Mouse (Mus musculus) erythroblast, embryonic 14.5 days (primary cell): ENCODE data around the gene Dnpep. TPM values are rescaled to one million over a fixed set of nuclear protein-coding genes. Genes with fewer than 3 reads are reported as not detected.

Source experiments
- H3K27me3 ChIP-seq: 2 replicates; pipeline ENCODE4 v1.6.1; 2012; ENCODE audit warnings: inconsistent platforms; ENCODE audit not compliant: control insufficient read depth
- H3K36me3 ChIP-seq: 2 replicates; pipeline ENCODE4 v1.6.1; 2012; ENCODE audit warnings: mild to moderate bottlenecking, inconsistent platforms; ENCODE audit not compliant: control insufficient read depth
- H3K4me1 ChIP-seq: 2 replicates; pipeline ENCODE4 v1.6.1; 2012; ENCODE audit warnings: inconsistent platforms; ENCODE audit not compliant: control insufficient read depth
- H3K4me3 ChIP-seq: replicated peaks from 2 replicates; pipeline ENCODE3; 2012; ENCODE audit warnings: moderate library complexity, mild to moderate bottlenecking, inconsistent platforms
- H3K9me3 ChIP-seq: 2 replicates; pipeline ENCODE4 v1.6.1; 2012; ENCODE audit warnings: low read length, inconsistent platforms, mixed read lengths; ENCODE audit not compliant: control insufficient read depth
- GATA1 ChIP-seq: IDR thresholded peaks from 2 replicates; pipeline ENCODE4 v1.6.1; 2012; ENCODE audit warnings: low read length, inconsistent platforms, mixed read lengths
- TAL1 ChIP-seq: IDR thresholded peaks from 3 replicates; pipeline ENCODE4 v1.6.1; 2012; ENCODE audit warnings: low read length, inconsistent platforms, mixed read lengths
- polyA plus RNA-seq: library from polyadenylated mRNA; stranded (reverse); fragments of >175 nt; gene quantifications from 2 replicates; pipeline ENCODE4 v1.2.3, GENCODE M21; 2012

Dnpep gene
- polyA plus RNA-seq, 1 experiment, result 3.7 TPM

DNA sequence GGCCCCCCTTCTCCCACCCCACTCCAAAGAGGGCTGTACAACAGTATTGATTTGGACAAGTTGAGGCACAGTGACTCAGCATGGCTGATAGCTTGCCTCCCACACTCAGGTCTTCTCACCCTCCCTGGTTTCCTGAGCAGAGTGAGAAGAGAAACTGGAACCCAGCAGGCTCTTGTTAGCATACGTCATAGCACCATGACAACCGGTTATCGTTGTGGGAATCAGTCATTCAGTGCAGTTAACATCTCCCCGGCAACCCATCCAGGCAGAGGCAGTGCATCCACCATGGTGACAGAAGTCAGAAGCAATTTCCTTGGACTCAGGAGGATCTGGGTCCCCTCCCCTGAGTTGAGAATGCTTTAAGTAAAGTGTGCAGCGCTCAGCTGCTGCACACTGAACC, 34.8 kb downstream of the Dnpep start:
- no peak for TF ChIP-seq GATA1
- no peak for TF ChIP-seq TAL1
- Histone ChIP-seq H3K4me3 (no peak overlapping the region), H3K27me3 (peaks cover 7% of the 10 kb centered on the region), H3K9me3 (peaks cover 6% of the 10 kb centered on the region; the same call in 1 of the 2 replicates), H3K36me3 (no peaks in the 10 kb centered on the region), H3K4me1 (no peaks in the 10 kb centered on the region)

DNA sequence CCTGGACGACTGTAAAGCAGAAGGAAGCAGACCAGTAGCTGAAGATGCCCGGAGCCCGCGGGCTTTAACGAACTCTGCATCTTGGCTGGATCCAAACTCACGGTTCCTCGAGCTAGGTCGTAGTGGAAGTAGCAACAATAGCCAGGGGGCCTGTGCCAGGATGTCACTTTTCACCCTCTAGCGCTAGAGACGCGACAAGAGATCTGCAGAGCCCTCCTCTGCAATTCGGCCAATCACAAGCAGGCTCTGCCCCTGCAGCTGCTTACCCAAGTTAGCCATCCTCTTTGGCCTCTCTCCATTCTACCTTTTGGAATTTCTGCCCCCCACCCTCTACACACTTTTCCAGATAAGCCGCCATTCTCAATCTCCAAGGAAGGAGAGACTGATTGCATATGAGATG, 39.6 kb downstream of the Dnpep start, which contains the start of gene Resp18:
Gene Resp18, minus strand, starts transcription at position 188 of the 400 bp plus-strand sequence.
- no peak for TF ChIP-seq TAL1
- no peak for TF ChIP-seq GATA1
- peaks cover 12% of the 10 kb centered on the region for H3K27me3 ChIP-seq
- peaks cover 6% of the 10 kb centered on the region; the same call in 1 of the 2 replicates for H3K9me3 ChIP-seq
- H3K4me3 ChIP-seq, result no peak within 1 kb of the TSS
- no peaks in the 10 kb centered on the region for H3K36me3 ChIP-seq
- H3K4me1 ChIP-seq, result no peaks in the 10 kb centered on the region

DNA sequence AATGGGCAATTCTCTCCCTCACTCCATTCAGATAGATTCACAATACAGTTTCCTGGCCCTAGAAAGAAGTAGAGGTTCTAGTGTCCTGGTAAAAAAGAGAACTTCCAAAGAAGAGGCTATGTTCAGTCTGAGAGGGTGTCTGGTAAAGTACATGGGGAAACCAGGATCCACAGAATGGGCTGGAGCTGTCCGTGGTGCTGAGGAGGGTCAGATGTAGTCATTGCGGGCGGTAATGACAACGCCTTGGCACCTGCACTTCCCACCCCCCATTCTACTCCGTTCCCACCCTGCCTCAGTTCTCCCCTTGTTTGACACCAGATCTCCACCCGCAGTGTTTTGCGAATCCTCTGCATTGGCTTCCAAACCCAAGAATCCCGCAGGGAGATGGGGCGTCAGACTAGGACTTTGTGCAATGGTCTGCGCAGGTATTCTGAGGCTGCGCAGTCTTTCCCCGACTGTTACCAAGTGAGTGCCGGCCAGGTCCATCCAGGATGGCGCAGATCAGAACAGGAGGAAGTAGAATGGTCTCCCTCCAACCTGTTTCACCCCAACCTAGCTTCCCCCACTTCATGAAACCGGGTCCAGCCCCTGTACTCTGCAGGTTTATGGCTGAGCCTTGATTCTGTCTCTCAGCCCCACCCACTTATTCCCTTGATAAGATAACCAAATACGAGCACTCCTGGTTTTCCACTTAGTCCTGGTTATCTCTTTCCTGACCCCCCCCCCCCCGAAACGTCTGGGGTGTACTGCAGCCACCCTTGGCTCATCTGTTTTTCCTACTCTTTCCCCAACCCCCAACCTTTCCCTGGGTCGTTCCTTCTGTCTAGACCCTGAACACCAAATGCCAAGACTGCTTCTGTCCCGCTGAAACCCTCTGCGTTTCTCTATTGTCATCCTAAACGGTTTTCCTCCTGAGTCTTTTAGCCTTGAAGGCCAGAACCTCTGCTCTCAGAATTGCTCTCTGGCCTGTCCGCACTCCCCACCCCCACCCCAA, 40.3 kb downstream of the Dnpep start:
- no peaks in the 10 kb centered on the region for H3K36me3 ChIP-seq
- peaks cover 12% of the 10 kb centered on the region for H3K27me3 ChIP-seq
- no peaks in the 10 kb centered on the region for H3K4me1 ChIP-seq
- H3K9me3 ChIP-seq, result peaks cover 6% of the 10 kb centered on the region; the same call in 1 of the 2 replicates
- H3K4me3 ChIP-seq, result no peak overlapping the region
- TF ChIP-seq GATA1, result no peak

DNA sequence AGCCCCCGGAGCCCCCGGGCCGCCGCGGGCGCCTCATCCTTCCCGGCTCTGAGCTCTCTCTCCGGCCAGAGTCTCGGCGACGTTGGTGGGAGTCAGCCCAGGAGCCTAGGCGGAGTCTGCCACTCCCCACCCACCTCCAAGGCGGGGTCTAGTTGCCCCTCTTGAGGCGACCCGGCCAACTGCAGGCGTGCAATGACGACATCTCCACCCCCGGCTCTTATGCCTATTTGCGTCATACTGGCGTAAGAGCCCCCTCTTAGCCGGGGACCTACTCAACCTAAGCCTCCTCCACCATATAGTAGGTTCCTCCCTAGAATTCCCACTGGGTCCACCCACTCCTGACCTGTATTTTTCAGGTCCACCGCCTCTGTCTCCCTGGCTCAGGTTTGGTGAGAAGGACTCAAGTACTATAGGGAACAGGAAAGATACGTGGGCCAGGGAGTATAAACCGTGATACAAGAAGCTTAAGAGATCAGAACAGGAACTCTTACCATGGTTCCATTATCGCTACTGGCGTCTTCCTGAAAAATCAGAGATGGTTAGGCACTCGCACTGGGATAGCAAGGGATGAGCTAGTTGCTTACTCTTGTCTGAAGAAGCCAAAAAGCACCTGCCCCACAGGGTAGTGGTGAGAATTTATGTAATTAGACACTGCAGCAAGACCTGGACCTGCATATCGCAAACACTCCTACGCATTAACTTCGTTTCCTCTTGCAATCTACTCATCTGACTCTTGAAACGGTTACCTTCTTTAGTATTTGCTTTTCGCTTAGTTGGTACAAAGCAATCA, 53.5 kb downstream of the Dnpep start, which contains the start of gene Ptprn:
Gene Ptprn, minus strand, starts transcription at position 412 of the 790 bp plus-strand sequence.
- no peak within 1 kb of the TSS for H3K4me3 ChIP-seq
- no peaks in the 10 kb centered on the region for H3K36me3 ChIP-seq
- no peaks in the 10 kb centered on the region for H3K4me1 ChIP-seq
- H3K9me3 ChIP-seq, result no peaks in the 10 kb centered on the region
- peaks cover 43% of the 10 kb centered on the region for H3K27me3 ChIP-seq
- TF ChIP-seq TAL1 (no peak), GATA1 (no peak)

DNA sequence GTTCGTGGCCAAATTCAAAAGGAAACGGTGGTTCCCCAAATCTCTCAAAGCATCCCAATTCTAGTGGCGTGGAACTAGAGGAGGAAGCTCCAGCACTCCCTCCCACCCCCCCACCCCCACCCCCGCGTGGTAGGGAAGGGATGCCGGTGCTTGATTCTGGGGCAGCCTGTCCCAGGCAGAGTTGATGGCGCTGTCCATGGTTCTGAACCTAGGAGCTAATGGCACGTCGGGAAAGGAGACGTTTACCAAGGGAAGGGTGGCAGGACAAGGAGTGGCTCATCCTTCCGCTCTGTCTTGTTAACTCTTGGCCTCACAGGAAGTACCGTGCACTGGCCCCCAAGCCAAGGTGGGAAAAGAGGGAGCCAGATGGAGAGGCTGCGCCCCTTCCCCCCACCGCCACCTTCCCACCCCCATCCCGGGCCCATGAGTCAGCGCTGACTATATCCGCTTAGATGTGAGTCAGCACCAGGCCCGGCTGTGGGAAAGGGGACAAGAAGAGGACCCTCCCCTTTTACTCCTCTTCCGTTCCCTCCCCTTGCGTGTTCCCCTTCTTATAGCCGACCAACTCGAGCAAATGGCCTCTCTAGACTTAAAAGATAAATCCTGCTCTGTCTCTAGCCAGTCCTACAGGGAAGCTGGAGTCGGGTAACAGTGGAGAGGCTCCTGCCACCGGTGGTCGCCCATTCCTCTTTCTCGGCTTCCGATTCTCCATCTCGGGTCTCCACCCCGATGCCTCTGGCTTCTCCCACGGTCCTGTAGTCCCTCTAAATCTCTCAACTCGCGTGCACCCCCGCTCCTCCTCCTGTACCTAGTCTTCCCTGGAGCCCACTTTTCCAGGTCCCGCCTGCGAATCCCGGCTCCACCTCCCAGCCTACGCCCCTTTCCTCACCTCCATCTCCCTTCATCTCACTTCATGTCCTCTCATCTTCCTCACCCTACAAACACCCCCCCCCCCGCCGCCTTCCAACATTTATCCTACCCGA, 54.5 kb downstream of the Dnpep start:
- peaks cover 40% of the 10 kb centered on the region for H3K27me3 ChIP-seq
- no peaks in the 10 kb centered on the region for H3K36me3 ChIP-seq
- TF ChIP-seq TAL1 (no peak), GATA1 (no peak)
- H3K4me1 ChIP-seq, result no peaks in the 10 kb centered on the region
- no peak overlapping the region for H3K4me3 ChIP-seq
- H3K9me3 ChIP-seq, result no peaks in the 10 kb centered on the region

DNA sequence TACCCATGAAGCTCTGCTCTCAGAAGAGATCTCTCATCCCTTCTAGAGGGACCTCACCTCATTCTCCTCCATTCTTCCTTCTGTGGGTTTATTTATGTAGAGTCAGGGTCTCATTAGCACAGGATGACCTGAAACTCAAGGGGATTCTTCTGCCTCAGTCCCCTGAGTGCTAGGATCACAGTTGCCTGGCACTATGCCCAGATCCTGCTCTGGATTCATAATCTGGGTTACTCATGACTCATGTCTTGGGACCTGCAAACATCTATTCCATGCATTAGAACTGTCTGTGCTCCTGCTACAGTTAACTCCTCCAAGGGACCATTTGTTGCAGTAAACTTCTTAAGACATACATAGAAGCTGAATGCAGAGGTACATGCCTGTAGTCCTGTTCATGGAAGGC, 56.5 kb downstream of the Dnpep start:
- Histone ChIP-seq H3K27me3 (peaks cover 40% of the 10 kb centered on the region), H3K36me3 (no peaks in the 10 kb centered on the region), H3K4me1 (no peaks in the 10 kb centered on the region), H3K9me3 (no peaks in the 10 kb centered on the region), H3K4me3 (no peak overlapping the region)
- TF ChIP-seq TAL1 (no peak), GATA1 (no peak)

Other genes with a start within 250 kb of the Dnpep start
- 0.05 and 0.08 TPM in 2 replicates for gene Nhej1, start 192.8 kb downstream of the Dnpep start, polyA plus RNA-seq
- 0.05 TPM in 1 of 2 replicates, not detected in the other for gene Slc23a3, start 184.1 kb downstream of the Dnpep start, polyA plus RNA-seq
- gene Cnppd1, start 175.3 kb downstream of the Dnpep start, polyA plus RNA-seq, result 8.4 and 9.6 TPM in 2 replicates
- 10.9 and 14.3 TPM in 2 replicates for gene Retreg2, start 175.2 kb downstream of the Dnpep start, polyA plus RNA-seq
- gene Zfand2b, start 149.3 kb downstream of the Dnpep start, polyA plus RNA-seq, result 6.7 and 7.3 TPM in 2 replicates
- 10.0 and 12.6 TPM in 2 replicates for gene Abcb6, start 137.6 kb downstream of the Dnpep start, polyA plus RNA-seq
- 0.98 and 1.2 TPM in 2 replicates for gene Ankzf1, start 125.8 kb downstream of the Dnpep start, polyA plus RNA-seq
- 25.7 and 26.4 TPM in 2 replicates for gene Atg9a, start 125.8 kb downstream of the Dnpep start, polyA plus RNA-seq
- 0.02 and 0.62 TPM in 2 replicates for gene Glb1l, start 107.2 kb downstream of the Dnpep start, polyA plus RNA-seq
- gene Stk16, start 107.2 kb downstream of the Dnpep start, polyA plus RNA-seq, result 13.2 and 18.8 TPM in 2 replicates
- gene Tuba4a, start 98.1 kb downstream of the Dnpep start, polyA plus RNA-seq, result 5.9 and 9.5 TPM in 2 replicates
- not detected in 2 replicates for gene A630095N17Rik, start 85.9 kb downstream of the Dnpep start, polyA plus RNA-seq
- 24.2 and 27.6 TPM in 2 replicates for gene Dnajb2, start 81.6 kb downstream of the Dnpep start, polyA plus RNA-seq
- gene Ptprn, start 53.5 kb downstream of the Dnpep start, polyA plus RNA-seq, result not detected in 2 replicates
- not detected in 2 replicates for gene Resp18, start 39.6 kb downstream of the Dnpep start, polyA plus RNA-seq
- gene Des, start 42.3 kb upstream of the Dnpep start, polyA plus RNA-seq, result 0.03 and 0.12 TPM in 2 replicates
- 0.10 and 0.18 TPM in 2 replicates for gene Speg, start 57.3 kb upstream of the Dnpep start, polyA plus RNA-seq
- gene Gmppa, start 117.9 kb upstream of the Dnpep start, polyA plus RNA-seq, result 11.6 and 12.7 TPM in 2 replicates
- 0.02 TPM in 1 of 2 replicates, not detected in the other for gene Asic4, start 132.4 kb upstream of the Dnpep start, polyA plus RNA-seq
- gene Chpf, start 161.3 kb upstream of the Dnpep start, polyA plus RNA-seq, result 0.26 and 0.30 TPM in 2 replicates
- 0.04 and 0.13 TPM in 2 replicates for gene Tmem198, start 161.5 kb upstream of the Dnpep start, polyA plus RNA-seq
- 0.12 and 0.15 TPM in 2 replicates for gene Obsl1, start 188.5 kb upstream of the Dnpep start, polyA plus RNA-seq
- not detected in 2 replicates for gene Inha, start 189.1 kb upstream of the Dnpep start, polyA plus RNA-seq
- gene Stk11ip, start 203.5 kb upstream of the Dnpep start, polyA plus RNA-seq, result 3.3 and 5.1 TPM in 2 replicates
- 0.01 TPM in 1 of 2 replicates, not detected in the other for gene Slc4a3, start 228.3 kb upstream of the Dnpep start, polyA plus RNA-seq